Comparison of ENCODE assay signal across 8 mouse cellular contexts in the genomic region with DNA sequence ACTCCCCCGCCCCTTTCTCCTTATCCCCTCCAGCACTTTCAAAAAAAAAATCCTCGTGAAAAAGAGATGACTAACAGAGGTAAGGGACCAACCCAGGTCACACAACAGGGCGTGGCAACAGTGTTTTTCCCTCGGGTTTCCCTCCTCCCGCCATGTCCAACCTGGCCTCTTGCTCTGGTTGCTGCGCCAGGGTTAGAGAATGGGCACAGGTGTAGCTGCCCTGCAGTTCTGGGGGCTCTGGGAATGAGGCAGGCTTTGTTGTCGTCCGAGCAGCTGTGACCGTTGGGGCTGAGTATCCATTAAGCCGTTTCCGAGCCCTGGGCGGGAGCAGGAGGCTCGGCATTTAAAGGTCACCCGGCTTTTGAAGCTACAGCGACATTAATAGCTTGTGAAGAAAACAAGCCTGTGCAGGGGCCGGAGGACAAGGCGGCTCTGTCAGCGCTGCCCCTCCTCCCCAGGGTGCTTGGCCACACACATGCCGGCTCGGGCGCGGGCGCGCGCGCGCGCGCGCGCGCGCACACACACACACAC. TPM values are rescaled to one million over a fixed set of nuclear protein-coding genes. Genes with fewer than 3 reads are reported as not detected.
DNase-seq lines count a peak whose midpoint lies in the region; ATAC-seq and TF ChIP-seq lines count a peak whose summit lies in the region.

No protein-coding gene starts in this region.

- peaks cover 28% of the 10 kb centered on the region for H3K4me1 ChIP-seq in forebrain, embryonic 14.5 days (ENCODE audit: control insufficient read depth, insufficient read depth, low read length)
- peaks cover 86% of the 10 kb centered on the region for H3K4me1 ChIP-seq in hindbrain, embryonic 10.5 days (replicated peaks)
- H3K4me1 ChIP-seq in small intestine, adult 2 months (ENCODE audit: control insufficient read depth, insufficient read depth, insufficient read length, low read length), result peaks cover 21% of the 10 kb centered on the region

- DNase-seq in frontal cortex, postnatal 25 days (ENCODE audit: low spot score in 2 of 2), result no peak
- peak; percentile 90 for DNase-seq in brain, embryonic 14.5 days (ENCODE audit: low read depth)
- DNase-seq in forebrain, embryonic 14.5 days (ENCODE audit: low spot score), result peak; percentile 76
- peak; percentile 88 for DNase-seq in hindbrain, embryonic 10.5 days (ENCODE audit: low spot score)
- DNase-seq in layer of hippocampus, postnatal 10 days (ENCODE audit: low spot score in 2 of 2), result peak; percentile 46 to 63
- peak; percentile 62 for DNase-seq in lung, postnatal 25 days (ENCODE audit: low spot score)

- TF ChIP-seq CTCF in brain, embryonic 14.5 days (IDR thresholded peaks at IDR 0.05; ENCODE audit: borderline replicate concordance, extremely low read depth, insufficient read depth, insufficient read length), result no peak
- no peak for TF ChIP-seq CTCF in small intestine, adult 2 months (IDR thresholded peaks at IDR 0.05; ENCODE audit: extremely low read depth, insufficient read length, insufficient replicate concordance, low read depth, low read length)

- no peaks in the 10 kb centered on the region for H3K27me3 ChIP-seq in forebrain, embryonic 14.5 days (replicated peaks; ENCODE audit: control insufficient read depth, insufficient read depth, low read length)
- peaks cover 12% of the 10 kb centered on the region for H3K27me3 ChIP-seq in hindbrain, embryonic 10.5 days (ENCODE audit: insufficient read depth, poor library complexity, severe bottlenecking)
- no peaks in the 10 kb centered on the region for H3K27me3 ChIP-seq in small intestine, adult 2 months (ENCODE audit: control insufficient read depth, insufficient read depth, low read length)

- peak overlapping the region; percentile 80 for H3K4me2 ChIP-seq in forebrain, embryonic 14.5 days (ENCODE audit: low read length)

- peak overlapping the region; percentile 64 for H3K9ac ChIP-seq in forebrain, embryonic 14.5 days (ENCODE audit: low read length)

- peak overlapping the region; percentile 79 for H3K27ac ChIP-seq in forebrain, embryonic 14.5 days (ENCODE audit: low read depth, low read length)
- H3K27ac ChIP-seq in hindbrain, embryonic 10.5 days, result peak overlapping the region; percentile 92
- H3K27ac ChIP-seq in small intestine, adult 2 months (ENCODE audit: insufficient read depth, low read depth, low read length), result peak overlapping the region; percentile 91

- 0% methylated on average over 18 of the region's 33 CpGs for WGBS in forebrain, embryonic 14.5 days
- 0% methylated on average over 20 of the region's 33 CpGs for WGBS in hindbrain, embryonic 10.5 days
- WGBS in small intestine, adult 2 months, result under 1% methylated on average over 18 of the region's 33 CpGs

- H3K36me3 ChIP-seq in forebrain, embryonic 14.5 days (ENCODE audit: control insufficient read depth, insufficient read depth, low read length), result no peaks in the 10 kb centered on the region
- peaks cover 12% of the 10 kb centered on the region; the same call in 1 of the 2 replicates for H3K36me3 ChIP-seq in hindbrain, embryonic 10.5 days
- H3K36me3 ChIP-seq in small intestine, adult 2 months (ENCODE audit: control insufficient read depth, insufficient read depth, low read length), result no peaks in the 10 kb centered on the region

- peak; percentile 19; the same call in 1 of the 2 replicates for TF ChIP-seq POLR2A in brain, embryonic 14.5 days (IDR thresholded peaks at IDR 0.05; ENCODE audit: borderline replicate concordance, extremely low read depth, insufficient read depth, insufficient read length, poor library complexity, severe bottlenecking)
- TF ChIP-seq POLR2A in small intestine, adult 2 months (IDR thresholded peaks at IDR 0.05; ENCODE audit: low read depth, low read length), result no peak

- H3K4me3 ChIP-seq in forebrain, embryonic 14.5 days (ENCODE audit: low read depth, low read length), result peak overlapping the region; percentile 38
- H3K4me3 ChIP-seq in hindbrain, embryonic 10.5 days, result peak overlapping the region; percentile 51
- H3K4me3 ChIP-seq in small intestine, adult 2 months (ENCODE audit: low read depth, low read length), result peak overlapping the region; percentile 67

- peak; percentile 63 for ATAC-seq in frontal cortex, adult (ENCODE audit: low TSS enrichment)
- ATAC-seq in forebrain, embryonic 14.5 days, result peak; percentile 64

- H3K9me3 ChIP-seq in forebrain, embryonic 14.5 days (replicated peaks; ENCODE audit: control insufficient read depth, low read length), result no peaks in the 10 kb centered on the region
- H3K9me3 ChIP-seq in hindbrain, embryonic 10.5 days, result no peaks in the 10 kb centered on the region

RNA-seq across cellular contexts. Expression of a gene that starts 43.1 kb away (rescaled TPM):
- polyA plus RNA-seq in brain, embryonic 14.5 days (2012; rRNA removed), result 74.9 and 79.0 TPM in 2 replicates
- polyA plus RNA-seq in forebrain, embryonic 14.5 days (2014; fragmentation: Nextera tagmentation; extraction: Ambion mirVana), result 75.5 and 80.8 TPM in 2 replicates
- polyA plus RNA-seq in hindbrain, embryonic 10.5 days (2016; fragmentation: Nextera tagmentation; extraction: Ambion mirVana), result 72.2 and 74.1 TPM in 2 replicates
- 10 to 100 TPM; 62.3 to 64.5 TPM for total RNA-seq in layer of hippocampus, postnatal 10 days (2021)
- 9.4 and 17.5 TPM in 2 replicates for polyA plus RNA-seq in small intestine, adult 2 months (2012; rRNA removed)

Comparison
In these comparisons a context has a peak if more than half of its experiments do, and no peak if none do; other contexts are left out.
1. DNase-seq: peak in brain, embryonic 14.5 days (single experiment), forebrain, embryonic 14.5 days (single experiment), hindbrain, embryonic 10.5 days (single experiment), layer of hippocampus, postnatal 10 days (2 of 2) and lung, postnatal 25 days (single experiment); none in frontal cortex, postnatal 25 days (0 of 2).
2. Peak in every context shown above with its lines, with median percentiles within 50 percentile points of each other: H3K27ac ChIP-seq and H3K4me3 ChIP-seq.